Mouse (Mus musculus) mouse trophoblast stem cell (cell line): ENCODE results near the gene Vipas39.

ENCODE experiments used
- in situ Hi-C, 2 experiments: fragments of 300-500 bp; cut with MseI, MboI; formaldehyde crosslinking; loops; 2 replicates in 1 of 2; 3 replicates in 1 of 2; pipeline ENCODE4 v1.15.1; 2025

The Vipas39 gene

DNA sequence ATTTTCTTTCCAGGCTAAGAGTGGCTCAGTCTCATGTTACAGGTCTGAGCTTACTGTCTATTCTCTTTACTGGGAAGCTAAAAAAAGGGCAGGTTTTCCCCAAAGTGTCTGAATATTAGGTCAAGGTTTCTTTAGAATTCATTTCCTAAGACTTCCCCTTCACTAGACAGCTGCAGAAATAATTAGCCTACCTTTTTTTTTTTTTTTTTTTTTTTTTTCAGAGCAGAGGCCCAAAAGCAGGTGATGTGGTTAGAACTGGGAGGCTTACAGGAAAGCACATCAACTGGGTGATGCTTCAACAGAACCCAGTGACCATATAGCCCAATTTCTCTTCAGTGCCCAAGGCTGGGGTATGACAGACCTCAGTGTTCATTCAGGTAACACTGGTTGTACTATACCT lies 69.7 kb downstream of the Vipas39 start:
- in situ Hi-C loops: no loop called here

DNA sequence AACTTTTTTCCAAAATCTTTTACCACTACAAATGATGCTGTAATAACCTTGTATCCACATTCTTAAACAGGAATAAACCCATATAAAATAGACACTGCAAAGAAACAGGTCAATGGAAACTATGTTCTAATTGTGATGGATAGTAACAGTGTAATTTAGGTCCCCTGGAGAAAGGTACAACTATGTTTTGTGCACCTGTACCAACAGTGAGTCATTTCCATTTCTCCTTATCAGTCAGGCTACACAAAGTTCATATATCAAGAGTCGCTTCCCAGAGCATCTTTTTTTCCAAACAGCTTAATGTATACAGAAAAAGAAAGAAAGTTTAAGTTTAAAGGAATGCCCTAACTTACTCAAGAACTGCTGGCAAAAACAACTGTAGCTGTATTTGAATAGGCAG lies 71.0 kb downstream of the Vipas39 start:
- in situ Hi-C loops: no loop called here

DNA sequence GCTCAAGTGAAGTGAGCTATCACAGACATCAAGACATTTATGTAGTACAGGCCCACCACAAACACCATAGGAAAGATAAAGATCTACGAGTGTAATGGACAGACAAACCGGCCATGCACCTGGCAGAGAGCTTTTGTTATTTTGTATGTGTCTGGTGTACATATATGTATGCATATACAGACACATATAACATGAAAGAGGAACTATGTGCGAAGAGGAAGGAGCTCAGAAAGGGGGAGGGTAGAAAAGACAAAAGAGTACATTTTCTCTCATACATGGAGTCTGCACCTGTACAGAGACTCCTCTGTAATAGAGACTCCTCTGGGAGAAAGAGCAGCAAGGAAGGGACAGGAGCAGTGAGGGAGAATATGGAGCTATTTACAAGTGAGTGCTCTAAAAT lies 73.0 kb downstream of the Vipas39 start:
- in situ Hi-C loops: no loop called here
